Mouse (Mus musculus): ENCODE measurements around the gene Ripor3. TPM values are rescaled to one million over a fixed set of nuclear protein-coding genes. Genes with fewer than 3 reads are reported as not detected.

The Ripor3 gene
- polyA plus RNA-seq, 1 experiment from 2014 or later, result 3.0 TPM

DNA sequence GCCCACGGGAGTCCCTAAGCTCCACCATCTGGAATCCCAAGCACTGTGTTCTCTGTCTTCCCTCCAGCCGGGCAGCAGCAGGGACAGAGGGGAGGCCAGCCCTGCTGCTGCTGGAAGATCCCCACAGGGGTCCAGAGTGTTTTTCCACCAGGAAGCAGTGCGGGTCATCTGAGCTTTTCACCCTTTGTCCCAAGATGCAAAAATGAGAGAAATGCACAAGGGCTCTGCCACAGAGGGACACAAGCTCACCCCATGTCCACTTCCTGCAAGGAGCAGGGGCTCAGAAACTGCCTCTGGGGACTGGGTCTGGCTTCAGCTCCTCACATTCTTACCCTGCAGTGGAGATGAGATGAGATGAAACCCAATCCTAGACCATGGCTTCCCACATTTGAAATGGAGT, 30.3 kb upstream of the Ripor3 start:
- Histone ChIP-seq H3K4me2 (replicated peaks; ENCODE audit: low read depth) (no peak overlapping the region), H3K27ac (replicated peaks) (no peak overlapping the region), H3K4me3 (ENCODE audit: low read depth, low read length) (no peak overlapping the region), H3K9ac (ENCODE audit: low read length) (no peak overlapping the region), H3K36me3 (ENCODE audit: control insufficient read depth, insufficient read depth, low read length) (no peaks in the 10 kb centered on the region), H3K27me3 (ENCODE audit: control insufficient read depth, insufficient read depth, low read length) (no peaks in the 10 kb centered on the region), H3K9me3 (ENCODE audit: control insufficient read depth, low read length) (no peaks in the 10 kb centered on the region), H3K4me1 (replicated peaks; ENCODE audit: control insufficient read depth, insufficient read depth) (0 out of 2 replicates have a peak, but pooled peaks cover 2% of the 10 kb centered on the region)
- DNase-seq (ENCODE audit: low spot score) (no peak), ATAC-seq (ENCODE audit: low FRiP score, low TSS enrichment) (no peak)
- TF ChIP-seq CTCF (IDR thresholded peaks at IDR 0.05; ENCODE audit: low read depth) (no peak), EP300 (optimal IDR thresholded peaks at IDR 0.05) (no peak)
- 56% methylated on average over 3 of the region's 3 CpGs for WGBS

- no peaks in the 10 kb centered on the region for H3K9me3 ChIP-seq (ENCODE audit: control insufficient read depth, low read length)
- H3K4me3 ChIP-seq (ENCODE audit: low read depth, low read length), result no peak overlapping the region
- 0 out of 2 replicates have a peak overlapping the region, but pooled peaks have one; percentile 1 for H3K9ac ChIP-seq (ENCODE audit: low read length)
- 44% methylated on average over 3 of the region's 3 CpGs for WGBS
- peak; percentile 17; the same call in 1 of the 2 replicates for ATAC-seq (ENCODE audit: low FRiP score, low TSS enrichment)
- H3K27ac ChIP-seq (replicated peaks), result no peak overlapping the region
- H3K27me3 ChIP-seq (ENCODE audit: control insufficient read depth, insufficient read depth, low read length), result no peaks in the 10 kb centered on the region
- no peak for TF ChIP-seq CTCF (IDR thresholded peaks at IDR 0.05; ENCODE audit: low read depth)
- no peak for TF ChIP-seq EP300 (optimal IDR thresholded peaks at IDR 0.05)
- H3K4me1 ChIP-seq (replicated peaks; ENCODE audit: control insufficient read depth, insufficient read depth), result no peaks in the 10 kb centered on the region
- H3K4me2 ChIP-seq (replicated peaks; ENCODE audit: low read depth), result no peak overlapping the region
- no peaks in the 10 kb centered on the region for H3K36me3 ChIP-seq (ENCODE audit: control insufficient read depth, insufficient read depth, low read length)
- no peak for DNase-seq (ENCODE audit: low spot score)
Observed at GRCm38 (mm10) chr2:168037063-168037462, 26.6 kb upstream of the Ripor3 start.

DNA sequence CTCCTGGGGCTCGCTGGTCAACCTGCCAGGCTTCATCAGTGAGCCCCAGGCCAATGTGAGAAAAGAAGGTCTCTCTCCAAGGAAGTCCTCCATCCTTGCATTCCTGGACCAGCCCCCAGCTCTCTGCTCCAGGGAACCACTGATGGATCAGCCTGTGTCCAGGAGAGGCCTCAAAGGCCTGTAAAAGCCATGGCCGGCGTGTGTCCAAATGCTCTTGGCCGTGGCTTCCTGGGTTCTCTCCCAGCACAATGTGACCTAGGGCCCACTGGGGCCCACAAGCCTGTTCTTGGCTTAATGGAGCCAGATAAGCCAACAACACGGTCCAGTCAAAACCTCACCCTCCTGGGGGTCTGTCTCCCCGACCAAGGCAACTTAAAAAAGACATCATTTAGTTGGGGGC, 25.5 kb upstream of the Ripor3 start:
- no peak for TF ChIP-seq EP300 (optimal IDR thresholded peaks at IDR 0.05)
- no peak for TF ChIP-seq CTCF (IDR thresholded peaks at IDR 0.05; ENCODE audit: low read depth)
- H3K9me3 ChIP-seq (ENCODE audit: control insufficient read depth, low read length), result no peaks in the 10 kb centered on the region
- H3K4me3 ChIP-seq (ENCODE audit: low read depth, low read length), result no peak overlapping the region
- no peak overlapping the region for H3K27ac ChIP-seq (replicated peaks)
- no peaks in the 10 kb centered on the region for H3K27me3 ChIP-seq (ENCODE audit: control insufficient read depth, insufficient read depth, low read length)
- no peaks in the 10 kb centered on the region for H3K36me3 ChIP-seq (ENCODE audit: control insufficient read depth, insufficient read depth, low read length)
- WGBS, result 84% methylated on average over 6 of the region's 6 CpGs
- DNase-seq (ENCODE audit: low spot score), result no peak
- H3K4me2 ChIP-seq (replicated peaks; ENCODE audit: low read depth), result no peak overlapping the region
- no peak overlapping the region for H3K9ac ChIP-seq (ENCODE audit: low read length)
- no peak for ATAC-seq (ENCODE audit: low FRiP score, low TSS enrichment)
- no peaks in the 10 kb centered on the region for H3K4me1 ChIP-seq (replicated peaks; ENCODE audit: control insufficient read depth, insufficient read depth)

GRCm38 (mm10) chr2:168033905-168034304, 23.5 kb upstream of the Ripor3 start:
- Histone ChIP-seq H3K9me3 (ENCODE audit: control insufficient read depth, low read length) (no peaks in the 10 kb centered on the region), H3K27ac (replicated peaks) (no peak overlapping the region), H3K9ac (ENCODE audit: low read length) (no peak overlapping the region), H3K4me1 (replicated peaks; ENCODE audit: control insufficient read depth, insufficient read depth) (no peaks in the 10 kb centered on the region), H3K4me2 (replicated peaks; ENCODE audit: low read depth) (no peak overlapping the region), H3K4me3 (ENCODE audit: low read depth, low read length) (no peak overlapping the region), H3K36me3 (ENCODE audit: control insufficient read depth, insufficient read depth, low read length) (no peaks in the 10 kb centered on the region), H3K27me3 (ENCODE audit: control insufficient read depth, insufficient read depth, low read length) (no peaks in the 10 kb centered on the region)
- DNase-seq (ENCODE audit: low spot score) (no peak), ATAC-seq (ENCODE audit: low FRiP score, low TSS enrichment) (no peak)
- 73% methylated on average over 10 of the region's 10 CpGs for WGBS
- no peak for TF ChIP-seq EP300 (optimal IDR thresholded peaks at IDR 0.05)
- TF ChIP-seq CTCF (IDR thresholded peaks at IDR 0.05; ENCODE audit: low read depth), result no peak

DNA sequence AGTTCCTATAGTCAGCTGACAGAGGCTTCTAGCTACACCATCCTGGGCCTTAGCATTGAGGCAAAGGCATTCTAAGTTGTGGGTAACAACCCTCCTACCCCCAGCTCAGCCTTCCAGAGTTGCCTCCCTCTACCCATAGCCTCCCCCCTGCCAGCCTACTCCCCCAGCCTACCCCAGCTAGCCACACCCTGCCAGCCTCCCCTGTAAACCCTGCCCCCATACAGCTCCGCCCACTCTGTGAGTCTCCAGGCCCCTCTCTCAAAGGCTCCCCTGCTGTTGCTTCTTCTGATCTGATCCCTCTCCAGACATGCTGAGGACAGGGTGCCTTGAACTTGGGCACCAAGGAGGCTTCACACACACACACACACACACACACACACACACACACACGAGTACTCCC, 21.4 kb upstream of the Ripor3 start:
- H3K4me3 ChIP-seq (ENCODE audit: low read depth, low read length), result no peak overlapping the region
- no peak for DNase-seq (ENCODE audit: low spot score)
- H3K27me3 ChIP-seq (ENCODE audit: control insufficient read depth, insufficient read depth, low read length), result no peaks in the 10 kb centered on the region
- no peaks in the 10 kb centered on the region for H3K9me3 ChIP-seq (ENCODE audit: control insufficient read depth, low read length)
- H3K4me2 ChIP-seq (replicated peaks; ENCODE audit: low read depth), result no peak overlapping the region
- no peak overlapping the region for H3K9ac ChIP-seq (ENCODE audit: low read length)
- no peaks in the 10 kb centered on the region; the same call in 1 of the 2 replicates for H3K4me1 ChIP-seq (replicated peaks; ENCODE audit: control insufficient read depth, insufficient read depth)
- no peak for ATAC-seq (ENCODE audit: low FRiP score, low TSS enrichment)
- WGBS, result 68% methylated on average over 2 of the region's 2 CpGs
- no peak for TF ChIP-seq CTCF (IDR thresholded peaks at IDR 0.05; ENCODE audit: low read depth)
- no peak for TF ChIP-seq EP300 (optimal IDR thresholded peaks at IDR 0.05)
- no peak overlapping the region for H3K27ac ChIP-seq (replicated peaks)
- H3K36me3 ChIP-seq (ENCODE audit: control insufficient read depth, insufficient read depth, low read length), result no peaks in the 10 kb centered on the region

- no peak overlapping the region for H3K4me2 ChIP-seq (replicated peaks; ENCODE audit: low read depth)
- ATAC-seq (ENCODE audit: low FRiP score, low TSS enrichment), result no peak
- peak; percentile 28; the same call in 1 of the 2 replicates for TF ChIP-seq CTCF (IDR thresholded peaks at IDR 0.05; ENCODE audit: low read depth)
- no peak for TF ChIP-seq EP300 (optimal IDR thresholded peaks at IDR 0.05)
- no peaks in the 10 kb centered on the region for H3K27me3 ChIP-seq (ENCODE audit: control insufficient read depth, insufficient read depth, low read length)
- H3K4me3 ChIP-seq (ENCODE audit: low read depth, low read length), result no peak overlapping the region
- H3K4me1 ChIP-seq (replicated peaks; ENCODE audit: control insufficient read depth, insufficient read depth), result peaks cover 3% of the 10 kb centered on the region
- no peak overlapping the region for H3K9ac ChIP-seq (ENCODE audit: low read length)
- 92% methylated on average over 3 of the region's 3 CpGs for WGBS
- H3K27ac ChIP-seq (replicated peaks), result no peak overlapping the region
- H3K9me3 ChIP-seq (ENCODE audit: control insufficient read depth, low read length), result no peaks in the 10 kb centered on the region
- no peaks in the 10 kb centered on the region for H3K36me3 ChIP-seq (ENCODE audit: control insufficient read depth, insufficient read depth, low read length)
- no peak for DNase-seq (ENCODE audit: low spot score)
Observed at GRCm38 (mm10) chr2:168028376-168028775, 18.0 kb upstream of the Ripor3 start.

Measured in stomach, postnatal 0 days (tissue).